Mouse (Mus musculus) spleen, postnatal 14 days (tissue): Measurements from ENCODE around the gene Igfbp2.

Experiments used
- DNase-seq, 2 experiments: peaks; one replicate each; pipeline ENCODE4 v3.0.0; 2021 to 2022; ENCODE audit warnings: low spot score in 2 of 2

Igfbp2 gene

GRCm38 (mm10) chr1:72815184-72815583 lies 9.1 kb upstream of the Igfbp2 start:
- DNase-seq = no peak

GRCm38 (mm10) chr1:72815616-72816015 lies 8.7 kb upstream of the Igfbp2 start:
- no peak for DNase-seq

GRCm38 (mm10) chr1:72819995-72820394 lies 4.3 kb upstream of the Igfbp2 start:
- no peak for DNase-seq

- no peak for DNase-seq
These were observed 1.4 kb upstream of the Igfbp2 start for GRCm38 (mm10) chr1:72822893-72823292.

- no peak for DNase-seq
These were observed 401 bp downstream of the Igfbp2 start for GRCm38 (mm10) chr1:72824707-72825101.

GRCm38 (mm10) chr1:72825286-72825685 lies 983 bp downstream of the Igfbp2 start:
- no peak for DNase-seq

GRCm38 (mm10) chr1:72825921-72826320 lies 1.6 kb downstream of the Igfbp2 start:
- no peak for DNase-seq

GRCm38 (mm10) chr1:72826446-72826845 lies 2.1 kb downstream of the Igfbp2 start:
- DNase-seq = no peak

GRCm38 (mm10) chr1:72826931-72827330 lies 2.6 kb downstream of the Igfbp2 start:
- DNase-seq = no peak

GRCm38 (mm10) chr1:72827411-72828315 lies 3.4 kb downstream of the Igfbp2 start:
- no peak for DNase-seq

- no peak for DNase-seq
These were observed 4.5 kb downstream of the Igfbp2 start for GRCm38 (mm10) chr1:72828843-72829242.

GRCm38 (mm10) chr1:72830485-72830884 lies 6.2 kb downstream of the Igfbp2 start:
- DNase-seq = no peak

GRCm38 (mm10) chr1:72832715-72833153 lies 8.4 kb downstream of the Igfbp2 start:
- DNase-seq = no peak

- no peak for DNase-seq
These were observed 9.3 kb downstream of the Igfbp2 start for GRCm38 (mm10) chr1:72833563-72833962.

- no peak for DNase-seq
These were observed 15.1 kb downstream of the Igfbp2 start for GRCm38 (mm10) chr1:72839356-72839755.

GRCm38 (mm10) chr1:72839791-72840190 lies 15.5 kb downstream of the Igfbp2 start:
- DNase-seq = no peak

GRCm38 (mm10) chr1:72842666-72843459 lies 18.6 kb downstream of the Igfbp2 start:
- DNase-seq = no peak

- DNase-seq = no peak
These were observed 20.4 kb downstream of the Igfbp2 start for GRCm38 (mm10) chr1:72844675-72845074.

GRCm38 (mm10) chr1:72847849-72848380 lies 23.6 kb downstream of the Igfbp2 start:
- DNase-seq = no peak

- no peak for DNase-seq
These were observed 24.7 kb downstream of the Igfbp2 start for GRCm38 (mm10) chr1:72849037-72849436.

- DNase-seq = no peak
These were observed 29.5 kb downstream of the Igfbp2 start for GRCm38 (mm10) chr1:72853759-72854158.
